Mouse (Mus musculus): ENCODE measurements around the gene Glipr1l1. TPM values are rescaled to one million over a fixed set of nuclear protein-coding genes. Genes with fewer than 3 reads are reported as not detected.
A peak's percentile ranks its signal among the peaks of the same experiment; 100 is the strongest.
"Not testable (repeated sequence)": the region's sequence is repeated elsewhere in the genome, so short reads cannot be mapped to it uniquely, and the experiment has no call there.

Gene Glipr1l1
- polyA plus RNA-seq, 1 experiment: not detected

DNA sequence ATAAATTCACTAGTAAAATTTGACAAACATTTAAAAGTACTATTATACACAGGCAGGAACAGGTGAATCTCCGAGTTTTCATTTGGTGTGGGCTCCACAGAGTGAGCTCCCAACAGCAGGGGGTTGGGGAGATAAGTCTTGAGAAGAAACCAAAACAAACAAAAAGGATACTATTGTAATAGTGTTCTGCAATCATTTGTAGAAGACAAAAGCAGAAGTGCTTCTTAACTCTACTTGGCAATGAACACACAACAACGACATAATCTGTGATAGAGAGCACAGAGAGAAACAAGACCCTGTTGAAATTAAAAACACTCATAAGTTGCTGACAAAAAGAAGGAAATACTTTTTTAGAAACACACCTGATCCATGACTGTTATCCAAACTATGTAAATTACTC lies 20.1 kb downstream of the Glipr1l1 start:
- H3K4me3 ChIP-seq (ENCODE audit: control insufficient read depth, insufficient read depth, low read length): no peak overlapping the region
- no peak for DNase-seq
- H3K27ac ChIP-seq (ENCODE audit: control insufficient read depth, insufficient read depth, low read length): no peak overlapping the region
- no peaks in the 10 kb centered on the region for H3K36me3 ChIP-seq (ENCODE audit: control insufficient read depth, insufficient read depth, low read length)
- WGBS: 42% methylated on average over 2 of the region's 2 CpGs
- no peaks in the 10 kb centered on the region for H3K4me1 ChIP-seq (replicated peaks; ENCODE audit: control insufficient read depth, insufficient read depth, low read length)
- TF ChIP-seq CTCF (IDR thresholded peaks at IDR 0.05; ENCODE audit: borderline replicate concordance, control insufficient read depth, extremely low read depth, insufficient read depth, low read length, poor library complexity) (no peak), POLR2A (IDR thresholded peaks at IDR 0.05; ENCODE audit: control insufficient read depth, extremely low read depth, insufficient read depth, low read length, poor library complexity) (no peak)
- H3K27me3 ChIP-seq (ENCODE audit: control insufficient read depth, insufficient read depth, low read length): no peaks in the 10 kb centered on the region

- WGBS: 97% methylated on average over 14 of the region's 14 CpGs
- H3K27ac ChIP-seq (ENCODE audit: control insufficient read depth, insufficient read depth, low read length): no peak within 1 kb of the TSS
Measured at GRCm38 (mm10) chr10:112083157-112083556, 23.2 kb downstream of the Glipr1l1 start, which contains the start of gene Glipr1l2. Gene Glipr1l2 (plus strand): TSS chr10:112083354.

DNA sequence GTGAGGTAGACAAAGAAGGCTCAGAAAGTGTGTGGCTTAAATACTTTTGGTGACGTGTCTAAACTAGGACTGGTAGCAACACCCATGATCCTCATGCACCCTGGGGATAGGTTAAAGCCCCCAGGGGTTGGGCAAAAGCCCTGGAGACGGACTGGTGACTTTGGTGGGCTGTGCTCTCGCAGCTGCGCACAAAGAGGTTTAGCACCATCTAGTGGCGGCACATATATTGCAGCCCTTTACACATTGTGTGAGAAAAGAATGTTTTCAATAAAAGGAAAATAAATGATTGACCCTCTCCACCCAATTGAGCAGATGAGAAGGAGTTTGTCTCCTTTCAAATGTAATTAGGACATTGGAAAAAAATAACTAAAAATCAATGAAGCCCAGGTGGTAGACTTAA lies 45.8 kb downstream of the Glipr1l1 start:
- DNase-seq: peak; percentile 54
- not testable (repeated sequence) for H3K27me3 ChIP-seq (ENCODE audit: control insufficient read depth, insufficient read depth, low read length); H3K4me3 ChIP-seq (ENCODE audit: control insufficient read depth, insufficient read depth, low read length); H3K27ac ChIP-seq (ENCODE audit: control insufficient read depth, insufficient read depth, low read length); H3K4me1 ChIP-seq (replicated peaks; ENCODE audit: control insufficient read depth, insufficient read depth, low read length); H3K36me3 ChIP-seq (ENCODE audit: control insufficient read depth, insufficient read depth, low read length)
- TF ChIP-seq CTCF (IDR thresholded peaks at IDR 0.05; ENCODE audit: borderline replicate concordance, control insufficient read depth, extremely low read depth, insufficient read depth, low read length, poor library complexity): 0 out of 2 replicates have a peak, but pooled peaks have one; percentile 31
- 8% methylated on average over 5 of the region's 5 CpGs for WGBS

More at GRCm38 (mm10) chr10:112083157-112083556, 23.2 kb downstream of the Glipr1l1 start, which contains the start of gene Glipr1l2:
- H3K4me3 ChIP-seq (ENCODE audit: control insufficient read depth, insufficient read depth, low read length): no peak within 1 kb of the TSS
- no peak for TF ChIP-seq CTCF (IDR thresholded peaks at IDR 0.05; ENCODE audit: borderline replicate concordance, control insufficient read depth, extremely low read depth, insufficient read depth, low read length, poor library complexity)
- H3K4me1 ChIP-seq (replicated peaks; ENCODE audit: control insufficient read depth, insufficient read depth, low read length): no peaks in the 10 kb centered on the region
- no peaks in the 10 kb centered on the region for H3K27me3 ChIP-seq (ENCODE audit: control insufficient read depth, insufficient read depth, low read length)
- no peaks in the 10 kb centered on the region for H3K36me3 ChIP-seq (ENCODE audit: control insufficient read depth, insufficient read depth, low read length)
- no peak for DNase-seq

DNA sequence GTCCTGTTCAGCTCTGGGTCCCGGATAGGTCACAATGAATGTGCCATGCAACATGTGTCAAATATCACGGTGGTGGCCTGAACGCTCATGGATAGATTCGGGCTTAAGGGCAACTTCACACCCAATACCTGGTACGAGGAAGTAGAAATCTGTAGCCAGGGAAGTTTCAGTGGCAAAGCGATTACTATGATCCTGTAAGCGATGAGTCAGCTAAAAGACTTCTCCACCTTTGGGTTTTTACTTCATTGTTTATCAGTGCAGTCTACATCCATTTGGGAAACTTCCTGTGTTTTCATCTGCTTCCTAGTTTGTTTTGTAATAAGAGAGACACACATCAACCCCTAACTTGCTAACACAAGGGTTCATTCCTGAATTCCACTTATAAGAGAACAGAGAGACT lies 50.4 kb downstream of the Glipr1l1 start:
- WGBS: 86% methylated on average over 7 of the region's 7 CpGs
- TF ChIP-seq POLR2A (IDR thresholded peaks at IDR 0.05; ENCODE audit: control insufficient read depth, extremely low read depth, insufficient read depth, low read length, poor library complexity) (no peak), CTCF (IDR thresholded peaks at IDR 0.05; ENCODE audit: borderline replicate concordance, control insufficient read depth, extremely low read depth, insufficient read depth, low read length, poor library complexity) (no peak)

DNA sequence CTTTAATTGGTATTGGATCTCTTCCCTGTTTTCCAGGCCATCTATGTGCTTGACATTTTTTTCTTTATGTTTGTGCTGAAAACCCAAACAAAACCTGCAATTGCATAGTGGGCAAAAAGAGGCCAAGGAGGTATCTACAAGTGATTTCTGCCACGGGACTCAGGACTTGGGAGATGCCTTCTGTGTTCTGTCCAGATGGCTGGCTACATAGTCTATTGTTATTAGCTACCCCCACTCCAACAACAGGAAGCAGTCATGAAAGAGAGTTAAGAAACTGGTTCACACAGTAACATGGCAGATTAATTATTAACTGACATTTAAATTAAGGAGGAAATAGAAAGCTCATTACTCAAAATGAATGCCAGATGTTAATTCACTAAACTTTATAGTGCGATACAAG lies 65.1 kb downstream of the Glipr1l1 start:
- not testable (repeated sequence) for DNase-seq; H3K4me1 ChIP-seq (replicated peaks; ENCODE audit: control insufficient read depth, insufficient read depth, low read length); H3K36me3 ChIP-seq (ENCODE audit: control insufficient read depth, insufficient read depth, low read length); H3K4me3 ChIP-seq (ENCODE audit: control insufficient read depth, insufficient read depth, low read length); H3K27me3 ChIP-seq (ENCODE audit: control insufficient read depth, insufficient read depth, low read length); H3K27ac ChIP-seq (ENCODE audit: control insufficient read depth, insufficient read depth, low read length)
- WGBS: 74% methylated on average over 2 of the region's 2 CpGs

More for the DNA sequence above, 50.4 kb downstream of the Glipr1l1 start:
- no peak overlapping the region for H3K27ac ChIP-seq (ENCODE audit: control insufficient read depth, insufficient read depth, low read length)
- H3K4me1 ChIP-seq (replicated peaks; ENCODE audit: control insufficient read depth, insufficient read depth, low read length): no peaks in the 10 kb centered on the region
- H3K36me3 ChIP-seq (ENCODE audit: control insufficient read depth, insufficient read depth, low read length): no peaks in the 10 kb centered on the region
- no peaks in the 10 kb centered on the region for H3K27me3 ChIP-seq (ENCODE audit: control insufficient read depth, insufficient read depth, low read length)
- no peak for DNase-seq
- no peak overlapping the region for H3K4me3 ChIP-seq (ENCODE audit: control insufficient read depth, insufficient read depth, low read length)

DNA sequence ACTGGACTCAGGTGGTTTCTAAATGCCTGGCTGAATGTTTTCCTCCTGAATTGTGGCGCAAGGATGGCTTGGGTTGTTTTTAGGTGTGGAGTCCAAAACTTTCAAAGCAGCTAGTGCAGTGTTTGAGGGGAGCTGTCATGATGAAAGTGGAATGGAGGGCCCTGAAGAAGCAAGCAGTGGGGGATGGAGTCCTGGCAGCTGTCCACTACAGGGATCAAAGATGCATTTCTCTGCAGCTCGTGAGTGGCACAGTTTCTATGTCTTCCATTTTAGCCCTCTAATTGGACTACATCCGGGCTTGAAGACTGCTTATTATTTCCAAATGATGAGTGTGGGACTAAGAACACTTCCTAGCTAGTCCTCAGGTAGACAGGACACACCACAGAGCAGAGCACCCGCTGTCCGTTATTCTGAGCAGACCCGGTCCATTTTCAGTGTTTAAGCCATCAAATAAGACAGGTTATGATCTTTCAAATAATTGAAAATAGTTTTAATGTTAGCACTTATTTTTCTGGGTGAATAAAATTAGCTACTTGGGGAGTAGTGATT lies 67.8 kb downstream of the Glipr1l1 start:
- H3K36me3 ChIP-seq (ENCODE audit: control insufficient read depth, insufficient read depth, low read length); H3K27ac ChIP-seq (ENCODE audit: control insufficient read depth, insufficient read depth, low read length); H3K4me3 ChIP-seq (ENCODE audit: control insufficient read depth, insufficient read depth, low read length); H3K4me1 ChIP-seq (replicated peaks; ENCODE audit: control insufficient read depth, insufficient read depth, low read length); H3K27me3 ChIP-seq (ENCODE audit: control insufficient read depth, insufficient read depth, low read length); DNase-seq: not testable (repeated sequence)
- WGBS: 88% methylated on average over 6 of the region's 6 CpGs

Other genes with a start within 250 kb of the Glipr1l1 start
- 8.1 and 8.9 TPM in 2 replicates for gene Krr1, start 87.5 kb upstream of the Glipr1l1 start, polyA plus RNA-seq (2012; rRNA removed)
- gene Glipr1, start 57.6 kb upstream of the Glipr1l1 start, polyA plus RNA-seq (2012; rRNA removed): 40.5 and 62.2 TPM in 2 replicates
- not detected in 2 replicates for gene Glipr1l2, start 23.2 kb downstream of the Glipr1l1 start, polyA plus RNA-seq (2012; rRNA removed)
- not detected in 2 replicates for gene Glipr1l3, start 100.1 kb downstream of the Glipr1l1 start, polyA plus RNA-seq (2012; rRNA removed)
- not detected in 2 replicates for gene Caps2, start 103.4 kb downstream of the Glipr1l1 start, polyA plus RNA-seq (2012; rRNA removed)
- 0.07 and 0.10 TPM in 2 replicates for gene Kcnc2, start 210.9 kb downstream of the Glipr1l1 start, polyA plus RNA-seq (2012; rRNA removed)

Data from thymus, adult 2 months (tissue).